Mouse (Mus musculus): ENCODE results near the gene Ifnlr1. TPM values are rescaled to one million over a fixed set of nuclear protein-coding genes. Genes with fewer than 3 reads are reported as not detected.

Gene Ifnlr1
- polyA plus RNA-seq, 1 experiment from 2014 or later, result 0.54 TPM

- Histone ChIP-seq H3K27ac (no peak overlapping the region), H3K36me3 (replicated peaks; ENCODE audit: control insufficient read depth, insufficient read depth) (no peaks in the 10 kb centered on the region), H3K9me3 (ENCODE audit: control insufficient read depth, low read length) (no peaks in the 10 kb centered on the region), H3K9ac (no peak overlapping the region), H3K27me3 (ENCODE audit: control insufficient read depth, insufficient read depth, low read length) (no peaks in the 10 kb centered on the region), H3K4me2 (replicated peaks) (no peak overlapping the region), H3K4me3 (replicated peaks; ENCODE audit: low read length) (no peak overlapping the region), H3K4me1 (replicated peaks; ENCODE audit: control insufficient read depth, insufficient read depth, low read length) (no peaks in the 10 kb centered on the region)
- 85% methylated on average over 9 of the region's 9 CpGs for WGBS
- ATAC-seq (ENCODE audit: low FRiP score) (no peak), DNase-seq (ENCODE audit: low spot score) (no peak)
Observed at GRCm38 (mm10) chr4:135730204-135730603, 44.1 kb downstream of the Ifnlr1 start.

- Histone ChIP-seq H3K9me3 (ENCODE audit: control insufficient read depth, low read length) (no peaks in the 10 kb centered on the region), H3K4me2 (replicated peaks) (no peak overlapping the region), H3K27ac (no peak overlapping the region), H3K27me3 (ENCODE audit: control insufficient read depth, insufficient read depth, low read length) (no peaks in the 10 kb centered on the region), H3K36me3 (replicated peaks; ENCODE audit: control insufficient read depth, insufficient read depth) (no peaks in the 10 kb centered on the region), H3K4me1 (replicated peaks; ENCODE audit: control insufficient read depth, insufficient read depth, low read length) (no peaks in the 10 kb centered on the region), H3K9ac (no peak overlapping the region), H3K4me3 (replicated peaks; ENCODE audit: low read length) (no peak overlapping the region)
- ATAC-seq (ENCODE audit: low FRiP score) (no peak), DNase-seq (ENCODE audit: low spot score) (no peak)
- 75% methylated on average over 8 of the region's 8 CpGs for WGBS
Observed at GRCm38 (mm10) chr4:135730951-135731350, 44.9 kb downstream of the Ifnlr1 start.

GRCm38 (mm10) chr4:135733901-135734300, 47.8 kb downstream of the Ifnlr1 start:
- Histone ChIP-seq H3K9me3 (ENCODE audit: control insufficient read depth, low read length) (no peaks in the 10 kb centered on the region), H3K27me3 (ENCODE audit: control insufficient read depth, insufficient read depth, low read length) (no peaks in the 10 kb centered on the region), H3K4me3 (replicated peaks; ENCODE audit: low read length) (no peak overlapping the region), H3K9ac (no peak overlapping the region), H3K27ac (no peak overlapping the region), H3K4me2 (replicated peaks) (no peak overlapping the region), H3K36me3 (replicated peaks; ENCODE audit: control insufficient read depth, insufficient read depth) (no peaks in the 10 kb centered on the region), H3K4me1 (replicated peaks; ENCODE audit: control insufficient read depth, insufficient read depth, low read length) (no peaks in the 10 kb centered on the region)
- DNase-seq (ENCODE audit: low spot score), result no peak
- no peak for ATAC-seq (ENCODE audit: low FRiP score)
- 96% methylated on average over 14 of the region's 14 CpGs for WGBS

- no peak overlapping the region for H3K4me3 ChIP-seq (replicated peaks; ENCODE audit: low read length)
- no peak overlapping the region for H3K27ac ChIP-seq
- 81% methylated on average over 3 of the region's 3 CpGs for WGBS
Observed at GRCm38 (mm10) chr4:135736903-135737302, 50.8 kb downstream of the Ifnlr1 start.

GRCm38 (mm10) chr4:135738237-135738636, 52.1 kb downstream of the Ifnlr1 start:
- DNase-seq (ENCODE audit: low spot score), result no peak
- no peaks in the 10 kb centered on the region for H3K9me3 ChIP-seq (ENCODE audit: control insufficient read depth, low read length)
- no peak overlapping the region for H3K4me3 ChIP-seq (replicated peaks; ENCODE audit: low read length)
- H3K27me3 ChIP-seq (ENCODE audit: control insufficient read depth, insufficient read depth, low read length), result no peaks in the 10 kb centered on the region
- no peaks in the 10 kb centered on the region for H3K4me1 ChIP-seq (replicated peaks; ENCODE audit: control insufficient read depth, insufficient read depth, low read length)
- WGBS, result 63% methylated on average over 5 of the region's 5 CpGs
- no peak overlapping the region for H3K4me2 ChIP-seq (replicated peaks)
- H3K9ac ChIP-seq, result no peak overlapping the region
- ATAC-seq (ENCODE audit: low FRiP score), result no peak
- H3K36me3 ChIP-seq (replicated peaks; ENCODE audit: control insufficient read depth, insufficient read depth), result no peaks in the 10 kb centered on the region
- no peak overlapping the region for H3K27ac ChIP-seq

More at GRCm38 (mm10) chr4:135736903-135737302, 50.8 kb downstream of the Ifnlr1 start:
- Histone ChIP-seq H3K36me3 (replicated peaks; ENCODE audit: control insufficient read depth, insufficient read depth) (no peaks in the 10 kb centered on the region), H3K4me1 (replicated peaks; ENCODE audit: control insufficient read depth, insufficient read depth, low read length) (no peaks in the 10 kb centered on the region), H3K9ac (no peak overlapping the region), H3K4me2 (replicated peaks) (no peak overlapping the region), H3K9me3 (ENCODE audit: control insufficient read depth, low read length) (no peaks in the 10 kb centered on the region), H3K27me3 (ENCODE audit: control insufficient read depth, insufficient read depth, low read length) (no peaks in the 10 kb centered on the region)
- ATAC-seq (ENCODE audit: low FRiP score) (no peak), DNase-seq (ENCODE audit: low spot score) (no peak)

- ATAC-seq (ENCODE audit: low FRiP score) (no peak), DNase-seq (ENCODE audit: low spot score) (no peak)
- H3K4me3 ChIP-seq (replicated peaks; ENCODE audit: low read length), result no peak overlapping the region
- H3K27me3 ChIP-seq (ENCODE audit: control insufficient read depth, insufficient read depth, low read length), result no peaks in the 10 kb centered on the region
- H3K4me2 ChIP-seq (replicated peaks), result no peak overlapping the region
- H3K27ac ChIP-seq, result no peak overlapping the region
- no peaks in the 10 kb centered on the region for H3K4me1 ChIP-seq (replicated peaks; ENCODE audit: control insufficient read depth, insufficient read depth, low read length)
- WGBS, result 68% methylated on average over 7 of the region's 7 CpGs
- H3K36me3 ChIP-seq (replicated peaks; ENCODE audit: control insufficient read depth, insufficient read depth), result no peaks in the 10 kb centered on the region
- no peaks in the 10 kb centered on the region for H3K9me3 ChIP-seq (ENCODE audit: control insufficient read depth, low read length)
- H3K9ac ChIP-seq, result no peak overlapping the region
Observed at GRCm38 (mm10) chr4:135739148-135739547, 53.1 kb downstream of the Ifnlr1 start.

- H3K4me2 ChIP-seq (replicated peaks), result no peak overlapping the region
- ATAC-seq (ENCODE audit: low FRiP score) (no peak), DNase-seq (ENCODE audit: low spot score) (no peak)
- 93% methylated on average over 14 of the region's 14 CpGs for WGBS
- H3K9ac ChIP-seq, result no peak overlapping the region
- no peaks in the 10 kb centered on the region for H3K4me1 ChIP-seq (replicated peaks; ENCODE audit: control insufficient read depth, insufficient read depth, low read length)
- no peak overlapping the region for H3K4me3 ChIP-seq (replicated peaks; ENCODE audit: low read length)
- H3K27me3 ChIP-seq (ENCODE audit: control insufficient read depth, insufficient read depth, low read length), result no peaks in the 10 kb centered on the region
- no peaks in the 10 kb centered on the region for H3K36me3 ChIP-seq (replicated peaks; ENCODE audit: control insufficient read depth, insufficient read depth)
- no peak overlapping the region for H3K27ac ChIP-seq
- no peaks in the 10 kb centered on the region for H3K9me3 ChIP-seq (ENCODE audit: control insufficient read depth, low read length)
Observed at GRCm38 (mm10) chr4:135739672-135740071, 53.6 kb downstream of the Ifnlr1 start.

- 59% methylated on average over 6 of the region's 6 CpGs for WGBS
- Histone ChIP-seq H3K27ac (no peak overlapping the region), H3K9ac (no peak overlapping the region), H3K36me3 (replicated peaks; ENCODE audit: control insufficient read depth, insufficient read depth) (no peaks in the 10 kb centered on the region), H3K4me3 (replicated peaks; ENCODE audit: low read length) (no peak overlapping the region), H3K4me2 (replicated peaks) (no peak overlapping the region), H3K27me3 (ENCODE audit: control insufficient read depth, insufficient read depth, low read length) (no peaks in the 10 kb centered on the region), H3K9me3 (ENCODE audit: control insufficient read depth, low read length) (no peaks in the 10 kb centered on the region), H3K4me1 (replicated peaks; ENCODE audit: control insufficient read depth, insufficient read depth, low read length) (no peaks in the 10 kb centered on the region)
- ATAC-seq (ENCODE audit: low FRiP score) (no peak), DNase-seq (ENCODE audit: low spot score) (no peak)
Observed at GRCm38 (mm10) chr4:135743520-135743919, 57.4 kb downstream of the Ifnlr1 start.

- no peak for DNase-seq (ENCODE audit: low spot score)
- no peak overlapping the region for H3K9ac ChIP-seq
- no peak for ATAC-seq (ENCODE audit: low FRiP score)
- H3K4me2 ChIP-seq (replicated peaks), result no peak overlapping the region
- no peaks in the 10 kb centered on the region for H3K27me3 ChIP-seq (ENCODE audit: control insufficient read depth, insufficient read depth, low read length)
- no peaks in the 10 kb centered on the region for H3K9me3 ChIP-seq (ENCODE audit: control insufficient read depth, low read length)
- WGBS, result 62% methylated on average over 16 of the region's 16 CpGs
- no peak overlapping the region for H3K4me3 ChIP-seq (replicated peaks; ENCODE audit: low read length)
- no peaks in the 10 kb centered on the region for H3K36me3 ChIP-seq (replicated peaks; ENCODE audit: control insufficient read depth, insufficient read depth)
- no peak overlapping the region for H3K27ac ChIP-seq
- H3K4me1 ChIP-seq (replicated peaks; ENCODE audit: control insufficient read depth, insufficient read depth, low read length), result no peaks in the 10 kb centered on the region
Observed at GRCm38 (mm10) chr4:135744726-135745448, 58.8 kb downstream of the Ifnlr1 start.

- Histone ChIP-seq H3K9ac (no peak overlapping the region), H3K4me1 (replicated peaks; ENCODE audit: control insufficient read depth, insufficient read depth, low read length) (no peaks in the 10 kb centered on the region), H3K36me3 (replicated peaks; ENCODE audit: control insufficient read depth, insufficient read depth) (no peaks in the 10 kb centered on the region), H3K4me3 (replicated peaks; ENCODE audit: low read length) (no peak overlapping the region), H3K4me2 (replicated peaks) (no peak overlapping the region), H3K27ac (no peak overlapping the region), H3K27me3 (ENCODE audit: control insufficient read depth, insufficient read depth, low read length) (no peaks in the 10 kb centered on the region), H3K9me3 (ENCODE audit: control insufficient read depth, low read length) (no peaks in the 10 kb centered on the region)
- ATAC-seq (ENCODE audit: low FRiP score) (no peak), DNase-seq (ENCODE audit: low spot score) (no peak)
- whole genome bisulfite sequencing, result 83% methylated on average over 10 of the region's 10 CpGs
Observed at GRCm38 (mm10) chr4:135745613-135746012, 59.5 kb downstream of the Ifnlr1 start.

Measured in hindbrain, embryonic 14.5 days (tissue).